Mouse (Mus musculus): ENCODE measurements around the gene Faap24.

Faap24 gene

DNA sequence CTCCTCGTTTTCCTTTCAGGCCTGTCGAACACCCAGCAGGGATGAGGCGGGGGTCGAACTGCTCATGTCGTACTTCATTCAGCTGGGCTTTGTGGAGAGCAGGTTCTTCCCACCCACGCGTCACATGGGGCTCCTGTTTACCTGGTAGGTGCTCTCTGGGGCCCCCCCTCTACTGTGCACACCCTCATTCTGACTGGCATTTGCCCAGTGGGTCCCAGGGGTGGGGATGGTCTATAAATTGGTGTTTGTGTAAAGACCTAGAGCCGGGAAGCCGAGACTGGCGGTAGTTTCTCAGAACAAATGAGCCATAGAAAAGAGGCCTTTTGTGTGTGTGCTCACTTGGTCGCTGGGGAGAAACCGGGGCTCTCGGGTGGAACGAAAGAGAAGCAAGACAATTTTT, 25.5 kb downstream of the Faap24 start:
- in situ Hi-C loops (cut with MboI, MseI) = no loop called here

DNA sequence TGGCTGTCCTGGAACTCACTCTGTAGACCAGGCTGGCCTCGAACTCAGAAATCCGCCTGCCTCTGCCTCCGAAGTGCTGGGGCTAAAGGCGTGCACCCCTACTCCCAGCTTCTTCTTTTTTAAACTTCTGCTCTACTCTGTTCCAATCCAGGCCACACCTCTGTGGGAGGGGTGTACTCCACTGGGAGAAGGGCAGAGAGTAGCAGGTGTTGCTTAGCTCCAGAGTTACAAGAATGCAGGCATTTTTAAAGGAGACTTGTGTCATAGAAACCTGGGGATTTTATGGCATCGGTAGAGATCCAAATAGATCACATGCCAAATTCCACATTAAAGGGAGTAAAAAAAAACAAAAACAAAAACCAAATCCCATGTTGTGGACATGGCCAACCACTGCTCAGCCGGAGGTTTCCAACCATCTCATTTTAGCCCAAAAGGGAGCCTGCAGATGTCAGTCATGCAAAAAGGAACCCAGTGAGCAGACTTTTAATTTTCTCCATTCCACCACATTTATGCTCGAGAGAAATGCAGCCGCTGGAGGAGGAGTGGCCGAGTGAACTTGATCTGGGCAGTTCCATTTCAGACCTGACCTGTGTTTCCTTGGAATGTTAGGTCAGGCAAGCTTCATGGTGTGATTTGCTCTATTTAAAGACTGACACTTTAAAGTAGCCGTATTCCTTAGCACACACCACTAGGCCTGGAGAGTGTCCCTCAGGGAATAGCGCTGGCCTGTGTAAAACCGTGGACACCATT, 31.3 kb downstream of the Faap24 start:
- in situ Hi-C loops (cut with MboI, MseI) = no loop called here

DNA sequence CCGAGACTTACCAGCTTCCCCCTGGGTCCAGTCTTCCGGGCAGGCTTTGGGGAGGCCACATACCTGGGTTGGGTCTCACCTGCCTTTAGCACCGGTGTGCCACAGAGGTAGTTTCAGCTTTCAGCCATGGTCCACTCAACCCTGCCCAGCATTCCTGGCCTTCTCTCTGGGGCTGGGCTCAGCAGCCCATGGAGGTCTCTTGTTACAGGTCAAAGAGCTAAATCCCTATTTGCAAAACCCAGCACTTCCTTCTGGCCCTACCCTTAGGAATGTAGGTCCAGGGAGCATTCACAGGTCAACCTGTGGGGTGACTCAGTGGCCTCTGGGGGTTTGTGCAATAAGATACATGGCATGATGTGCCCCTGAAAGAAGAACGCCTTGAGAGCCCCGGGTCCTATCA, 33.8 kb downstream of the Faap24 start:
- in situ Hi-C loops (cut with MboI, MseI) = no loop called here

DNA sequence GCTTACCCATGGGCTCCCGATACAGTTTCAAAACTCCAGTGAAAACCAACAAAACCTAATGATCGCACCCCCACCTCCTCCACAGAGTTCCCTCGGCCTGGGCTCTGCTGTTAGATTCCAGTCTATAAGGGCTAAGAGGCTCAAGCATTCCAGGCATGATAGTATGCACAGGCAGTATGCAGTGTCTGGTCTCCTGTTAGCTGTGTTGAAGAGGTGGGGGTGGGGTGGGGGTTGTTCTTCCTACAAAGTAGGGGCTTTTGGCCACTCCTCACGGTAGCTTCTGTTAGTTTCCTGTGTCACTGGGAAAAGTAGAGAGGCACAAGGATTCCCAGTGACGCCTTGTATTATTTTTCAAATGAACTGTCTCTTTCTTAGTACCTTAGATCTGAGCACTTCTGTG, 34.4 kb downstream of the Faap24 start:
- in situ Hi-C loops (cut with MboI, MseI) = no loop called here

DNA sequence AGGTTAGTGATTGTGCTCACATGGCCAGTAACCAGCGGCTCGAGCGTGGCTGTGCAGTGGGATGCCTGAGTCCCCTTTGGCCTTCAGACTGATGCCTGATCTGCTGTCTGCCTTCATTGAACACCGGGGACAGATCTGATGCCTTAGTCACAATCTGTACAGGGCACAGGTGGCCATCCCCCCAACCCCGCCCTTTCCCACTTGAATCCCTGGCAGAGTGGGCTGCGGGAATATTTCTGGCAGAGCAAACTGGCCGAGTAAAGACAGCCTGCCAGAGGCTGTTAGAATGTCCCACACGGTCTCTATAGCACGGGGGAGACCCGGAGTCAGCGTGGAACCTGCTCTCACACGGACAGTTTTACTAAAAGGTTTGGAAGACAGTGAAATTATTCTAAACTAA, 39.0 kb downstream of the Faap24 start:
- in situ Hi-C loops (cut with MboI, MseI) = no loop called here

DNA sequence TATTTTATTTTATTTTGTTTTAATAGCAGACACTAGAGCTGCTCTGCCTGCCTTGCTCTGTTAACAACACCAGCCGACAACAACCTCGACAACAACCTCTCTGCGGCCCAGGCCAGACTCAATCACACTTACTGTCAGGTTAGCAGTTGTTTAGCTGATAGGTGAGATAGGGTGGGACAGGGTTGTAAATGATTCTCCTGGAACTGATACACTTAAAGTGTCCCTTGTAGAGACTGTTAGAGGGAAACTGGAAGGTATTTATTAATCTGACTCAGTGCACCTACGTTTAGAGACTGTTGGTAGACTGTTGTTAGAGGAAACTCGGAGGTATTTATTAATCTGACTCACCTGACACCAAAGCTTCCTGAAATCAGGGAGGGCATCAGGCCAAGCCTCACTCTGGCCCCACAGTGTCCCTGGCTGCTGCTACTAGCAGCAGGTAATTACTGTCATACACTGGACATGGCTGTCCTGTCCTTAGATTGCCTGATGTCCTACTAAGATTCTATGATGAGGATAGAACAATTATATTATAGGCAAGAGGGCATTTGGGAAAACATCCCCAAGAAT, 41.2 kb downstream of the Faap24 start:
- in situ Hi-C loops (cut with MboI, MseI) = no loop called here

DNA sequence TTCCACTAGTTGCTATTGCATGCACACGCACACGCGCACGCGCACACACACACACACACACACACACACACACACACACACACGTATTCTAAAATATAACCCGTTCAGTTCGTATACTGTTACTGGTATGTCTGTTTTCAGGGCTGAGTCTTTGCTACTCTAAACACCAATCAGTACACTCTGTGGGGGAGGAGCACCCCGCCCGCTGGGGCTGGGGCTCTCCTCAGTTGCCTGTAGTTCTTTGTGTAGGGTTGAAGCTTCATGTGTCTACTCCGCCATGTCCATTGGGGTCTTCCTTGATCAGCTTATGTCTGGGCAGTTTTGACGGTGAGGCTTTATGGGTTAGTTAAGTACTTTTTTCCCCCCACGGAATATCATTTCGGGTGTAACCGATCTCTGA, 43.3 kb downstream of the Faap24 start:
- in situ Hi-C loops (cut with MboI, MseI) = no loop called here

DNA sequence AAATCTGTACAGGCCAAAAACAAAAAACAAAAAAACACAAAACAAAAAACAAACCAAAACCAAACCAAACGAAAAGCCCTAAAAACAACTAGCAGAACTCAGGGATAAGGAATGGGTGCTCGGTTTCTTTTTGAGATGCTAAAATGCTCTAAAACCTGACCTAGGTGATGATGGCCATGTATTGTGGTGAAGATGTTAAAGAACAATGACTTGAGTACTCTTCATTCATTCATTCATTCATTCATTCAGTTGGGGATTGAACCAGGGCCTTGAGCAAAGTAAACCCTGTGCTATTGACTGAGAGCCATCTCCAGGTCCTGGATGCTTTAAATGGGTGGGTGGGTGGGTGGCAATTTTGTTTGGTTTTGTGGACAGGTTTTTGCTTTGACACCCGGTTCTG, 45.5 kb downstream of the Faap24 start:
- in situ Hi-C loops (cut with MboI, MseI) = no loop called here

DNA sequence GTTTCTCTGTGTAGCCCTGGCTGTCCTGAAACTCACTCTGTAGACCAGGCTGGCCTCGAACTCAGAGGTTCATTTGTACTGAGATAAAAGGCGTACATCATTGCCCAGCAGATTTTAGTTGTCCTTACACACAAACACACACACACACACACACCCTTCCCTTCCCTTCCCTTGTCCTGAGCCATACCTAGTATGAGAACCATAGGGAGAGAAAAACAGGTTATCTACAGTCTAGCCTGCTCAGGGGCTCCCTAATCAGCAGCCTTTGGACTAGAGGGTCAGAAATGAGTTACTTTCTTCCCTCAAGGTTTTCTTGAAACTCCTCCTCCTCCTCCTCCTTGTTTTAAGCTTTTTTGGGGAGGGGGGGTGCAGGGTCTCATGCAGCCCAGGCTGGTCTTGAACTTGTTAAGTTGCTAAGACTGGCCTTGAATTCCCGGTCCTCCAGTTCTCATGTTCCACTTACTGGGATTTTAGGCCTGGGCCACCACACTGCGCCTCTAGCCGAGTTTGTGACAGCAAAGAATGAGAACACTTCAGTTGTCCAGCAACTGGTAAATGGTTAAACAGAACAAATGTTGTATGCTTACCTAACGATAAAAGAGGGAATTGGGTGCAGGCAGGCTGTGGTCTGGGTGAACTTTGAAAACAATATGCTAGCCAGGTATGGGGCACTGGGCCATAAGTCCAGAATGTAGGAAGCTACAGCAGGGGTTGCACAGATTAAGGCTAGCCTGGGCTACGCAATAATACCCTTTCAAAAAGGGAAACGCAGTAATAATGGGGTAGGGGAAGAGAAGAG, 46.6 kb downstream of the Faap24 start:
- in situ Hi-C loops (cut with MboI, MseI) = no loop called here

DNA sequence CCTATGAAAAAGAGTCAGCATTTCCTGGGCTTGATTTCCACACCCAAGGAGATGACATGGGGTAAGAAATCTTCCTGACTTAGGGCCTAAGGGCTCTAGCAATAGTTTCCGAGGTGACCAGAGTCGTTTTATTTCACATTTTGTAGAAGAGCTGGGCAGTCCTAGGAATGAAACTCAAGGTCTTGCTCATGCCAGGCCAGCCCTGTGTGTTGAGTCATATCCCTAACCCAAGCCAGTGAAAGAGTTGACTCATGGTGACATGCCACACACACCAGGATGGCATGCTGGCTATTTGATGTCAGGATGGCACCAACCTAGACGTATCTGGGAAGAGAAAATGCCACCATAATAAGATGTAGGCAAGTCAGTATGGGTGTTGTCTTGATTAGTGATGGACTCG, 47.6 kb downstream of the Faap24 start:
- in situ Hi-C loops (cut with MboI, MseI) = no loop called here

DNA sequence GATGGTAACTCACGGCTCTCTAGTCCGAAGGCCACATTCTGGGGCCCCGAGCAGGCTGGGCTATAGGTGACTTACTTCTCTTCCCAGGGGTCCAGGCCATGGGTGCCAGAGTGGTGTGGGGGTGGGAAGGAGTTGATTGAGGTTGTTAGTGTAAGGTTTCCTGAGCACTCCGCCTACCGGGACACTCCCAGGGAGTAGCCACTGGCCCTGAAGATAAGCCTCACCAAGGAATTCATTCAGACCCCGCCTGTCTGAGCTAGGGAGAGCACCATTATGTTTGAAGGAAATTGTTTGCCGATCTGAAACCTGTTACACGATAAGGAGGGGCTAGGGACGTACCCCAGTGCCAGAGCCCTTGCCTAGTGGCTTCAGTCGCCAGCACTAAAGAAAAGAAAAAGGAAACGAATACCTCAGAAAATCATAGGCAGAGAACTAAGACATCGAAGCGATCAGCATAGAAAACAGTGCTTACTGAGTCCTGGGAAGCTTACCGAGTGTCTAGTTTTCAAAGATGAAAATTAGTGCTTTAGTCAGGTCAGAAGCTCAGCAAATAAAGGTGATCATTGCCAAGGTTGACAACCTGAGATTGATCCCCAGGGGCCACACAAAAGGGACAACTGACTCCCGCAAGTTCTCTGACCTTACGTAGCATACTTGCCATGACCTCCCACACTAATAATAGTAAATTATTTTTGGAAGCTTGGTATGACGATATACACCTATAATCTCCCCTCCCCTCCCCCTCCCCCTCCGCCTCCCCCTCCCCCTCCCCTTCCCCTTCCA, 48.5 kb downstream of the Faap24 start:
- in situ Hi-C loops (cut with MboI, MseI) = no loop called here

DNA sequence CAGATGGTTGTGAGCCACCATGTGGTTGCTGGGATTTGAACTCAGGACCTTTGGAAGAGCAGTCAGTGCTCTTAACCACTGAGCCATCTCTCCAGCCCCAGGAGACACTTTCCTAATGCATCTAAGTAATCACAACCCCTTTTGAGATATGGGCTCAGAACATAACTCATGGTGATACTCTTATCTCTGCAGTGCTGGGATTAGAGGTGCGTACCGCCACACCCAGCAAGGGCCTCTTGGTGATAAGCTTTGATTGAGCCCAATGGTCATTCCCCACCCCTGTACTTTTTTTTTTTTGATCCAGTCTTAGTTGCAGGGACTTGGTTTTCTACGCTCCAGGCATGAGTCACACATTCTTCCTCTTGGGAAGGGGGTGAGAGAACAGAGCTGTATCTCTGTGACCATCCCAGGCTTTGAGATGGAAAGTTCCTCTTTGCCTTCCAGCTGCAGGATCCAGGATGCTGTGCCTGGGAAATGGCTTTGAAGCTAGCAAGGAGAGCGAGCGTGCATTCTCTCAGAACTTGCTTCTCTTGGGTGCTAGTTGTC, 51.8 kb downstream of the Faap24 start:
- in situ Hi-C loops (cut with MboI, MseI) = no loop called here

DNA sequence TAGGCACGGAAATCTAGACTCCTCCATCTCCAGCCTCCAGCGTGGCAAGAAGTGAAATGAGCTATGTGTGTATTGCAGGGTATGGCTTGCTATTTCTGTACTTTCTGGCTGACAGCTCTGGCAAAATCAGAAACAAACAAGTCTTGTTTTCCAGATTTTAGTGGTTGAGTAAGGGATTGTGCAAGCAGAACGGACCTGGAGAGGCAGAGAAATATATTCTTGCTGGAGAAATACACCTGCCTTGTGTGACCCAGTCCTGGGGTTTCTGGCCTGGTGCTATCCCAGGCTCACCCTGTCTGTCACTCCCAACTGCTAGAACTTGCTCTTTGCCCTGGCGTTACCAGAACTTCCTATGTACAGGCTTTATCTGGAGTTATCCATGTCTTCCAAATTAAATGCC, 54.1 kb downstream of the Faap24 start:
- in situ Hi-C loops (cut with MboI, MseI) = no loop called here

Measured in T-helper 17 cell (primary cell).